Mouse (Mus musculus) intestine, embryonic 15.5 days (tissue): ENCODE data around the gene Tmem110. TPM values are rescaled to one million over a fixed set of nuclear protein-coding genes. Genes with fewer than 3 reads are reported as not detected.

Experiments
- ATAC-seq: fragments of 200-750 bp; cut with Nextera tagmentation; 2 replicates; pipeline ENCODE4 v1.8.0; 2017; ENCODE audit warnings: moderate TSS enrichment, moderate library complexity
- H3K27ac ChIP-seq: fragments of 300-500 bp; sonication (generic); 2 replicates; pipeline ENCODE4 v1.5.1; 2015; ENCODE audit warnings: mild to moderate bottlenecking, inconsistent platforms
- H3K27me3 ChIP-seq: fragments of 300-500 bp; sonication (generic); replicated peaks from 2 replicates; pipeline ENCODE4 v1.6.1; 2015; ENCODE audit warnings: inconsistent platforms
- H3K36me3 ChIP-seq: fragments of 300-500 bp; sonication (generic); 2 replicates; pipeline ENCODE4 v1.6.1; 2015; ENCODE audit warnings: inconsistent platforms
- H3K4me1 ChIP-seq: fragments of 300-500 bp; sonication (generic); replicated peaks from 2 replicates; pipeline ENCODE4 v1.6.1; 2015; ENCODE audit warnings: inconsistent platforms
- H3K4me2 ChIP-seq: fragments of 300-500 bp; sonication (generic); replicated peaks from 2 replicates; pipeline ENCODE4 v1.6.1; 2015; ENCODE audit warnings: mild to moderate bottlenecking, inconsistent platforms
- H3K4me3 ChIP-seq: fragments of 300-500 bp; sonication (generic); replicated peaks from 2 replicates; pipeline ENCODE4 v1.5.1; 2015; ENCODE audit warnings: inconsistent platforms
- H3K9ac ChIP-seq: fragments of 300-500 bp; sonication (generic); 2 replicates; pipeline ENCODE4 v1.6.1; 2015; ENCODE audit warnings: inconsistent platforms
- H3K9me3 ChIP-seq: fragments of 300-500 bp; sonication (generic); 2 replicates; pipeline ENCODE4 v1.6.1; 2016; ENCODE audit warnings: inconsistent platforms
- WGBS: fragments of 180-500 bp; shearing (Covaris S2); methylation state at CpG from one replicate; pipeline ENCODE4 v1.1.7; 2015; 5-methylcytosine and 5-hydroxymethylcytosine counted together
- polyA plus RNA-seq: library from polyadenylated mRNA; unstranded; fragments of >200 nt; fragmentation: Nextera tagmentation; extraction: Ambion mirVana; gene quantifications from 2 replicates; pipeline ENCODE4 v1.2.1, GENCODE M21; 2015

Gene Tmem110
- polyA plus RNA-seq, 1 experiment from 2014 or later, result 22.0 TPM

DNA sequence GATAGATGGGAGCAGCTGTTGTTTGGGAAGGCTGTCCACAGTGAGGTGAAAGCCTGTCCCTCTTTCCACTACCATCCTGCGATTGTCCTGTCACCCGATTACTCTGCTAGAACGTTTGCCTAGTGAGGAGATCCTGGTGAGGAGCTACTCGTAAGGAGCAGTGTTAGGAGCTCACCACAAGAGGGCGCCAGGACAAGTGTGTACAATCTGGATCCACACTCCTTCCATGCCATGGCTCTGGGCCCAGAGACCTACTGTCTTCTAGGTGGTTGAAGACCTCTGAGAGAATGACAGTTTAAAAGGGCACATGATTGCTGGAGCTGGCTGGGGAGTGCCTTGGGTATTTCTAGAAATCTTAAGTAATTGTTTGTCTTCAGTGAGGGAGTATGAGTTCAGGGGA is 41.7 kb downstream of the Tmem110 start:
- no peak overlapping the region for H3K4me3 ChIP-seq
- no peak for ATAC-seq
- 27% methylated on average over 5 of the region's 5 CpGs for WGBS
- H3K9ac ChIP-seq, result no peak overlapping the region
- no peaks in the 10 kb centered on the region for H3K36me3 ChIP-seq
- H3K9me3 ChIP-seq, result no peaks in the 10 kb centered on the region
- peaks cover 13% of the 10 kb centered on the region; the same call in 1 of the 2 replicates for H3K4me1 ChIP-seq
- H3K4me2 ChIP-seq, result no peak overlapping the region
- no peak overlapping the region for H3K27ac ChIP-seq
- H3K27me3 ChIP-seq, result no peaks in the 10 kb centered on the region

DNA sequence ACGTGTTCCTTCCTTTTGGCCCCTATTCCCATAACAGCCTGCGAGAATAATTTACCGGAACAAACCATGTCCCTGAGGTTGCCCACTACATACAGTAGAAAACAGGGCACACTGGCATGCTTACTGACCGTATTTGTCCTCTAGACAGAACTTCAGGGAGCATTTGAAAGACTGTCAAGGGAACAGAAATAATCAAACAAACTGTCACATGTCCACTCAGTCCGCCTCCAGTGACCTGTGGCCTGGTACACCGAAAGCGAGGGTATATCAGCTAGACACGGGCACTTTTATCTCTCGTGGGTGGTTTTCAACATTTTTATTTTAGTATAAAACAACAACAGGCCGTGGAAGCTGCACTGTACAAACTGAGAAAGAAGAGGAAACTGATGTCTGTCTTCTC is 43.4 kb downstream of the Tmem110 start:
- H3K4me1 ChIP-seq, result peaks cover 10% of the 10 kb centered on the region; the same call in 1 of the 2 replicates
- 0 out of 2 replicates have a peak overlapping the region, but pooled peaks have one; percentile 45 for H3K27ac ChIP-seq
- no peak for ATAC-seq
- H3K4me3 ChIP-seq, result no peak overlapping the region
- no peak overlapping the region for H3K9ac ChIP-seq
- no peaks in the 10 kb centered on the region for H3K27me3 ChIP-seq
- H3K4me2 ChIP-seq, result no peak overlapping the region
- no peaks in the 10 kb centered on the region for H3K9me3 ChIP-seq
- WGBS, result 88% methylated on average over 10 of the region's 10 CpGs
- peaks cover under 1% of the 10 kb centered on the region; the same call in 1 of the 2 replicates for H3K36me3 ChIP-seq

DNA sequence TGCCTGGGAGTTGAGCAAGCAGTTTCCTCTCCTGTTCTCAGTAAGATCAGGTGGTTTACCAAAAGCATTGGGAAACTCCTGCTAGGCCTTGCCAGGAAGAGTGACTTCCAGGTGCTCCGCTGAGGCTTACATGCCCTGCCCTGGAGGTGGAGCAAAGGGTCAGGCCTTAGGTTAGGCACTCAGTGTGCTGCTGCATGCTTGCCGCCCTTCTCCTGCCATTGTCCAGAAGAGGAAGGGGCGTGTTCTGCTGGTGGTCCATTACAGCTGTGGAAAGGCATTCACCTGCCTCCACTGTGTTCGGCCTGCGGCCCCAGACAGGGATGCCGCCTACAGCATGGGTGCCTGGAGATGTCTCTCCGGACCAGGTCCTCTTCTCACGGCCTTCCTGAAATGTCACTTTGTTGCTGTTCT is 44.0 kb downstream of the Tmem110 start:
- Histone ChIP-seq H3K27ac (peak overlapping the region; percentile 45), H3K27me3 (no peaks in the 10 kb centered on the region), H3K9ac (no peak overlapping the region), H3K4me1 (peaks cover 13% of the 10 kb centered on the region; the same call in 1 of the 2 replicates), H3K36me3 (peaks cover 4% of the 10 kb centered on the region; the same call in 1 of the 2 replicates), H3K4me2 (no peak overlapping the region), H3K4me3 (no peak overlapping the region), H3K9me3 (no peaks in the 10 kb centered on the region)
- ATAC-seq, result no peak
- WGBS, result 86% methylated on average over 8 of the region's 8 CpGs

DNA sequence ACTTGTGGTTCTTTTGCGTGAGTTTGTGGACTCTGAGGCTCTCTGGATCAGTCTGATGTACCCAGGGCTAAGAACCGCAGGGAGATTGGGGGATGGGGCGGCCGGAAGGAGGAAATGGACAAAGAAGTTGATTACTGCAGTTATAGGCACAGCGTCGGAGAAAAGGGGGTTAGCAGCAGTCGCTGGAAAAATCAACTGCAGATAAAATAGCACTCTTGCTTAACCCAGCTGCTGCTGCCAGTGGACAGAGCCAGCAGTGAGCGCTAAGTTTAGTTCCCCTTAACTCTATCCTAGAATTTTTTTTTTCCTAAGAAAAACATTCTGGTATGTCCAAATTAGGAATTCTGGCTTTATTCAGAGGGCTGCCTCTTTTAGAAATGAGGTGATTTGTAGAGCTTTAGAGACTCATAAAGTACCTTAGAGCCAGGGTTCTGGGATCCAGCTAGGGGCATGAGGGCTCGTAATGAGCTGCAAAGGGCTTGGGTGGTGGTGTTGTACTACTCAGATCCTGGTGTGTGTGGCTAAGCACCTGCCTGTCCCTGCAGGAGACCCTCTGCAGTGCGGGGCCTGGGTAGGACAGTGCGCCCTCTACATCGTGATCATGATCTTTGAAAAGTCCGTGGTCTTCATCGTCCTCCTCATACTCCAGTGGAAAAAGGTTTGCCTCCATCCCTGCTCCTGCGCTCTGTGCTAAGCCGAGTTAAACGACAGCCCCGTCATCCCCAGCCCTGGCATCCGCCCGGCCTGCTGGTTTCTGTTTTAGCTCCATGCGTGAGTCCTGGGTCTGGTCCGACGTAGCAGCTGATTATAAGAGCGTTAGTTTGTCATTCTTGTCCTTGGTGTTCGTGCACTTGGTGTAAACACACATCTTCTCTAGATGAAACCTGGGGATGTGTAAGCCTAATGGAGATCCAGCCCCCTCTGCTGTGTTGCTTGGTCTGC is 45.1 kb downstream of the Tmem110 start:
- peaks cover 16% of the 10 kb centered on the region; the same call in 1 of the 2 replicates for H3K4me1 ChIP-seq
- no peak overlapping the region for H3K4me2 ChIP-seq
- 63% methylated on average over 25 of the region's 25 CpGs for WGBS
- no peak overlapping the region for H3K4me3 ChIP-seq
- no peak for ATAC-seq
- peaks cover 4% of the 10 kb centered on the region; the same call in 1 of the 2 replicates for H3K36me3 ChIP-seq
- peak overlapping the region; percentile 68 for H3K27ac ChIP-seq
- no peak overlapping the region for H3K9ac ChIP-seq
- H3K27me3 ChIP-seq, result no peaks in the 10 kb centered on the region
- H3K9me3 ChIP-seq, result no peaks in the 10 kb centered on the region

DNA sequence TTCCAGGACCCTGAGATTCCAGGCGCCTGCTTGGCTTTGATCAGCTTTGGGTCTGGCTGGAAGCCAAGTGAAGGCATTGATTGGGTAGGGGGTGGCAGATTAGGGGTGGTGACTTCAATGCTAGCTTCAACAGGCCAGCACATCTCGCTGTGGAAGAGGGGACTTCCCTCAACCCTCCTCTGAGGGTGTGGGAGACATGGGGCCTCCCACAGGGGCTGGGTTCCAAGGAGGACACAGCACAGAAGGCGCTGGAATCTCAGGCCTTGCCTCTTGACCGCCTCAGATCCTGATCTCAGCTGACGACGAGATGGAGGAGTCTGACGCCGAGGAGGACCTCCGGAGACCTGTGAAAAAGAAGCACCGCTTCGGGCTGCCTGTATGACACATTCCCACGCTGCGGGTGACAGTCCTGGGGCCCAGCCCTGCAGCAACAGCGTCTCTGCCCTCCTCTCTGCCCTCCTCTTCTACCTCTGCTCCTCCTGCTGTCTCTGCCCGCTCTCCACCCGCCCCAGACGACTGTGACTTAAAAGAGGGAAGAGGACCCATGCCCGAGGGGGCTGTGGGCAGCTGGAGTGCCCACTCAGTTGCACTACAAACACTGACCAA is 48.8 kb downstream of the Tmem110 start:
- Histone ChIP-seq H3K4me1 (peaks cover 23% of the 10 kb centered on the region), H3K4me3 (no peak overlapping the region), H3K4me2 (no peak overlapping the region), H3K36me3 (peaks cover 4% of the 10 kb centered on the region; the same call in 1 of the 2 replicates), H3K27ac (no peak overlapping the region), H3K27me3 (no peaks in the 10 kb centered on the region), H3K9ac (no peak overlapping the region), H3K9me3 (no peaks in the 10 kb centered on the region)
- WGBS, result 83% methylated on average over 18 of the region's 18 CpGs
- ATAC-seq, result no peak

DNA sequence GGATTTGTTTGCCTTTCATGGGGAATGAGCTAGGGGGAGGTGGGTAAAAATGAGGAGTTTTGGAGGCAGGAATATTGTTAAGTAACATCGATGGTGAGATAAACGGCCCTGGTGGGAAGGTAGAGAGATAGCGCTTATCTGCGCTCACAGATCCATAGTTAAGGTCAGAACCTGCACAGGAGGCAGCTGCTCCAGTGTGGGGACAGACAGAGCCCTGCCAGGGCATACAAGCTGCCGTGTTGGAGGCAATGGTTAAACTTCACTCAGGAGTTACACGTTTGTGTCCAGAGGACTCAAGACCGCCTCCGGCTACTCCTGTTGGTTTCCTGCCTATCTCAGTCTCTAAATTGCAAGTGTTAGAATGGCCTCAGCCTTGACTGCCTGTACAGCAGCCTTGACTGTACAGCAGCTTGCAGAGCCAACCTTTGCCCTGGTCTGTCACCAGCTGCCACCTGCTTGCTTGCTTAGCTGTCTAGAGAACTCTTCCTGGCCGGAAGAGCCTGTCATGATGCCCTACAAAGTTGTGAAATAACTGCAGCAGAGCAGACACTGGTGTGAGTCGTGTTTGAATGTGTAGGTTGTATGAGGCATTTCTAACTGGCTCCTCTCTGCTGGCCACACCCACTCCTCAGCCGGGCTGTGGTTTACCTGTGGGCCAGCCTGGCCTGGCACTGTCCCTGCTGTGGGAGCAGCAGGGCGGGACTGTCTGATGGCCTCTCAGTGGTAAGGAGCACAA is 49.9 kb downstream of the Tmem110 start:
- WGBS, result 68% methylated on average over 12 of the region's 12 CpGs
- peaks cover 4% of the 10 kb centered on the region; the same call in 1 of the 2 replicates for H3K36me3 ChIP-seq
- no peak overlapping the region for H3K4me2 ChIP-seq
- H3K4me1 ChIP-seq, result peaks cover 23% of the 10 kb centered on the region
- no peak overlapping the region for H3K4me3 ChIP-seq
- peak; percentile 89 for ATAC-seq
- no peaks in the 10 kb centered on the region for H3K9me3 ChIP-seq
- H3K9ac ChIP-seq, result no peak overlapping the region
- H3K27ac ChIP-seq, result peak overlapping the region; percentile 66
- H3K27me3 ChIP-seq, result no peaks in the 10 kb centered on the region

DNA sequence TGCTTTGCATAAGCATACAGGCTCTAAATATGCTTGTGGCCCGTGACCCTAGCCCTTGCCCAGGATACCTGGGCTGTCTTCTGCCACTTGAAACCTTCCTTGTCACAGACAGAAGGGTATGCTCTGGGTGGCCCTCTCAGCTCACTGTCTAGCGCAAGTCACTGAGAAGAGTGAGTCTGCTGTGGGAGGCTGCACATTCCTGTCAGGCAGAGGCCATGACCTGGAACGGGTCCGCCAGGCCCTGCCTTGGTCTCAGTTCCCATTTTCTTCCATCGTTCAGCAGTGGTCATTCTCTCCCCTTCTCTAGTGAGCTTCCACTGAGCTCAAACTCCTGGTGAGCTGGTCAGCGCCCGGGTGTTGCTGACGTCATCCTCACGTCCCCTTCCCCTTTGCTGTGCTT is 50.6 kb downstream of the Tmem110 start:
- peaks cover 20% of the 10 kb centered on the region for H3K4me1 ChIP-seq
- peak overlapping the region; percentile 66 for H3K27ac ChIP-seq
- ATAC-seq, result no peak
- no peak overlapping the region for H3K4me2 ChIP-seq
- no peaks in the 10 kb centered on the region for H3K27me3 ChIP-seq
- no peaks in the 10 kb centered on the region for H3K9me3 ChIP-seq
- H3K4me3 ChIP-seq, result no peak overlapping the region
- H3K9ac ChIP-seq, result no peak overlapping the region
- WGBS, result 77% methylated on average over 9 of the region's 9 CpGs
- peaks cover 4% of the 10 kb centered on the region; the same call in 1 of the 2 replicates for H3K36me3 ChIP-seq

DNA sequence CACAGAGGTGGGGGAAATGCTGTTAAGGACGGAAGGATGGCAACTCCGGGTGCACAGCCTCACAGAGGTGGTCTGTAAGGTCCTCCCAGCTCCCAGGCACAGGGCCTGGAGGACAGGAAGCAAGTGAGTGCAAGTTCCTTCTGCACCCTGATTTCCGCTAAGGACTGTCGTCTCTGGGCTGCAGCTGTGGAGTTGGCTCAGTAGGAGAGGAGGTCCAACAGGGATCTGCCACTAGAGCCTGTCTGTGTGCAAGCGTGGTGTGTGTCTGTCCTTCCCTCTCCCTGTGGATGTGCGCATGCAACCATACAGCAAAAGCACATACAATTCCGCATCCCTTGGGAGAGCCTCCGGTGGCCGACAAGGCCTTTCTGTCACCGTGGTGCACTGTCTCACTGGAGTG is 51.1 kb downstream of the Tmem110 start:
- Histone ChIP-seq H3K9ac (no peak overlapping the region), H3K27me3 (no peaks in the 10 kb centered on the region), H3K4me2 (no peak overlapping the region), H3K9me3 (no peaks in the 10 kb centered on the region), H3K4me1 (peaks cover 20% of the 10 kb centered on the region), H3K4me3 (no peak overlapping the region), H3K36me3 (peaks cover 4% of the 10 kb centered on the region; the same call in 1 of the 2 replicates), H3K27ac (no peak overlapping the region)
- no peak for ATAC-seq
- 85% methylated on average over 10 of the region's 10 CpGs for WGBS

DNA sequence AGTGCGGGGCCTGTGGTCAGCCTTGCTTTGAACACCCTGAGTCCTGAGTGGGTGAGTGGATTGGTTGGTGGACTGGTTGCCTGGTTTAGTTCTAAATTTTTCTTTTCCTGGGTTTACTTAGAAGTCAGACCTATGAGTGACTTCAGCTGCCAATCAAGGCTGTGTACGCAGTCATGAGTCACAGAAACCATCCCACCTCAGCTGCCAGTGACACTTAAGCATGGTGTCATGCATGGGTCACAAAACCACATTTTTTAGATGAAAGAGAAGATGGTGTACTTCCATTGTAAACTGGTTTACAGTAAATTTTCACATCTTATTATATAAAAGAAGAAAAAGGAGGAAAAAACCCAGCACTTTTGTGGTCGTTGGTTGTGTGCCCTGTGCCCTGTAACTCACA is 52.4 kb downstream of the Tmem110 start:
- Histone ChIP-seq H3K9ac (no peak overlapping the region), H3K27me3 (no peaks in the 10 kb centered on the region), H3K27ac (no peak overlapping the region), H3K9me3 (no peaks in the 10 kb centered on the region), H3K36me3 (peaks cover 4% of the 10 kb centered on the region; the same call in 1 of the 2 replicates), H3K4me3 (no peak overlapping the region), H3K4me2 (no peak overlapping the region), H3K4me1 (peaks cover 20% of the 10 kb centered on the region)
- 93% methylated on average over 3 of the region's 3 CpGs for WGBS
- no peak for ATAC-seq

DNA sequence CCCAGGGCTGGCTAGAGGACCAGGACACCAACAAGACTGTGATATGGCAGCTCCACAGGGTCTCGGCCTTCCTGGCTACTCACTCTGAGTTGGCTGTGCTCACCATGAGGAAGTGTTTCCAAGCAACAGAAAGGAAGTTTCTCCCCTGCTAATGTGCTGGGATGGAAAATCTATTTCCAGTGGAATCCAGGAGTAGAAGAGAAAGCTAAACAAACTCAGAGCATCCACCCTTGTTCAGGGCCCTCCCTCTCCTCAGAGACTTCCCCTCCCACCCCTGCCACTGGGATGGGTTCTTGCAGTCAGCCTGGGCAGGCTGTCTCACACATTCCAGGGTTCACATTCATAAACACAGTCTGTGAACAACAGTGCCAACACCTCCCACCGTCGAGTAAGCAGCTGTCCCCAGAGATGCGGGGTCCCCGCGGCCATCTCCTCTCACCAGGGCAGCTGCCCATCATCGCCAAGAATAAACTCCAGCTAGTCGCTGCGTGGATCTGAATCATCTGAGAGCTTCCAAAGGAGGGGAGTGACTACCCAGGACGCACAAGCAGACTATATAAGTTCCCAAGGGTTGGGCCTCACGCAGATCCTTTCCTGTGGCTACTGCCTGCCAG is 53.7 kb downstream of the Tmem110 start, which contains the start of gene Mustn1:
TSS of gene Mustn1 (plus strand) at position 243 of the 614 bp plus-strand sequence.
- H3K4me1 ChIP-seq, result peaks cover 17% of the 10 kb centered on the region
- peak within 1 kb of the TSS; percentile 30; the same call in 1 of the 2 replicates for H3K4me2 ChIP-seq
- H3K27me3 ChIP-seq, result no peaks in the 10 kb centered on the region
- H3K9me3 ChIP-seq, result no peaks in the 10 kb centered on the region
- peak within 1 kb of the TSS; percentile 6; the same call in 1 of the 2 replicates for H3K9ac ChIP-seq
- 33% methylated on average over 11 of the region's 11 CpGs for WGBS
- peaks cover under 1% of the 10 kb centered on the region; the same call in 1 of the 2 replicates for H3K36me3 ChIP-seq
- no peak for ATAC-seq
- no peak within 1 kb of the TSS for H3K4me3 ChIP-seq
- peak within 1 kb of the TSS; percentile 59 for H3K27ac ChIP-seq

DNA sequence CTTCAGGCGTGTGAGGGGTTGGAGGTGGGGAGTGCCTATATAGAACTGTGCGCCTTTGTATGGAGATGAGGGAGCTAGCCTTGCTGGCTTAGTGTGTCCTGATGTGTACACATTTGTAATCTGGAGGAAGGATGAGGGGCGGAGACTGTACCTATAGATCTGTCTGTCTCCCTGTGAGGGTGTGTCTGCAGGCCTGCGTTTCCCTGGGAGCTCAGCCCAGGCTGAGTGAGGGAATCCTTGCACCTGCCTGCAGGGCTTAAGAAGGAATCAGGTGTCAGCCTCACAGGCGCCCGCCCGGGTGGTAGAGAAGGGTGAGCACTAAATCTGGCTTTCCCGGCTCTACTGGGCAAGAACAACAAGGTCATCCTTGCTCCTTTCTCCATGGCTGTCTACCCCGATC is 54.4 kb downstream of the Tmem110 start:
- peak; percentile 61 for ATAC-seq
- peak overlapping the region; percentile 30; the same call in 1 of the 2 replicates for H3K4me2 ChIP-seq
- no peaks in the 10 kb centered on the region for H3K9me3 ChIP-seq
- no peaks in the 10 kb centered on the region for H3K36me3 ChIP-seq
- H3K4me3 ChIP-seq, result no peak overlapping the region
- H3K27me3 ChIP-seq, result no peaks in the 10 kb centered on the region
- H3K9ac ChIP-seq, result 0 out of 2 replicates have a peak overlapping the region, but pooled peaks have one; percentile 6
- 0 out of 2 replicates have a peak overlapping the region, but pooled peaks have one; percentile 34 for H3K27ac ChIP-seq
- 48% methylated on average over 9 of the region's 9 CpGs for WGBS
- H3K4me1 ChIP-seq, result peaks cover 17% of the 10 kb centered on the region
